8 mouse cellular contexts compared by ENCODE assay signal in genomic region chr14:76532257-76533169, GRCm38 (mm10). TPM values are rescaled to one million over a fixed set of nuclear protein-coding genes. Genes with fewer than 3 reads are reported as not detected.
DNase-seq lines count a peak whose midpoint lies in the region; ATAC-seq and TF ChIP-seq lines count a peak whose summit lies in the region.

No protein-coding gene starts in this region.

- H3K9ac ChIP-seq in lung, embryonic 16.5 days (ENCODE audit: low read length) = peak overlapping the region; percentile 30
- peak overlapping the region; percentile 92 for H3K9ac ChIP-seq in liver, embryonic 14.5 days (replicated peaks)

- peaks cover 22% of the 10 kb centered on the region for H3K4me1 ChIP-seq in lung, embryonic 16.5 days (replicated peaks; ENCODE audit: control insufficient read depth, insufficient read depth, low read length)
- H3K4me1 ChIP-seq in liver, embryonic 14.5 days (replicated peaks; ENCODE audit: control insufficient read depth in 2 of 2, insufficient read depth in 2 of 2, low read length in 1 of 2) = peaks cover 48 to 59% of the 10 kb centered on the region in 2 experiments

- H3K4me2 ChIP-seq in lung, embryonic 16.5 days (ENCODE audit: low read depth, low read length) = peak overlapping the region; percentile 41
- peak overlapping the region; percentile 99 for H3K4me2 ChIP-seq in liver, embryonic 14.5 days (ENCODE audit: low read depth)

- DNase-seq in lung, adult 18-20 months = no peak
- DNase-seq in embryo, embryonic 9.5 days (ENCODE audit: extremely low spot score) = peak; percentile 80
- DNase-seq in induced T-regulatory cell, adult 2 months (ENCODE audit: low read depth) = peak; percentile 10
- DNase-seq in liver, embryonic 14.5 days (ENCODE audit: low read depth in 3 of 3, low spot score in 3 of 3) = peak; percentile 89 to 91 (median 90)
- peak; percentile 71 for DNase-seq in retina, embryonic 14.5 days (ENCODE audit: low spot score)
- DNase-seq in left cerebral cortex, adult 8-10 months (ENCODE audit: low spot score in 2 of 2) = no peak

- TF ChIP-seq EP300 in liver, embryonic 14.5 days (IDR thresholded peaks at IDR 0.05; ENCODE audit: low read depth) = peak; percentile 96

- H3K4me3 ChIP-seq in lung, embryonic 16.5 days (ENCODE audit: low read length) = peak overlapping the region; percentile 20
- H3K4me3 ChIP-seq in liver, embryonic 14.5 days (ENCODE audit: insufficient read depth in 1 of 2, low read depth in 2 of 2, low read length in 2 of 2) = peak overlapping the region; percentile 66 to 84

- H3K36me3 ChIP-seq in lung, embryonic 16.5 days (ENCODE audit: control insufficient read depth, insufficient read depth, low read length) = no peaks in the 10 kb centered on the region
- H3K36me3 ChIP-seq in liver, embryonic 14.5 days (replicated peaks; ENCODE audit: control insufficient read depth, insufficient read depth, low read depth) = no peaks in the 10 kb centered on the region

- H3K9me3 ChIP-seq in lung, embryonic 16.5 days (ENCODE audit: control insufficient read depth, low read length) = no peaks in the 10 kb centered on the region
- no peaks in the 10 kb centered on the region for H3K9me3 ChIP-seq in liver, embryonic 14.5 days (ENCODE audit: control insufficient read depth, low read length)

- H3K27ac ChIP-seq in lung, embryonic 16.5 days (ENCODE audit: low read length) = peak overlapping the region; percentile 12; the same call in 1 of the 2 replicates
- H3K27ac ChIP-seq in liver, embryonic 14.5 days = peak overlapping the region; percentile 99

- no peaks in the 10 kb centered on the region for H3K27me3 ChIP-seq in lung, embryonic 16.5 days (ENCODE audit: control insufficient read depth, insufficient read depth, low read depth, low read length)
- no peaks in the 10 kb centered on the region for H3K27me3 ChIP-seq in liver, embryonic 14.5 days (ENCODE audit: control insufficient read depth, insufficient read depth, low read length)

- no peak for TF ChIP-seq CTCF in liver, embryonic 14.5 days (IDR thresholded peaks at IDR 0.05; ENCODE audit: low read depth)

- ATAC-seq in lung, embryonic 16.5 days (ENCODE audit: low read depth) = peak; percentile 57
- peak; percentile 90 for ATAC-seq in liver, embryonic 14.5 days (ENCODE audit: insufficient read depth)
- ATAC-seq in frontal cortex, adult (ENCODE audit: low TSS enrichment) = no peak

- WGBS in lung, embryonic 16.5 days = 42% methylated on average over 20 of the region's 20 CpGs
- WGBS in liver, embryonic 14.5 days (ENCODE audit: insufficient replicate concordance) = 7% methylated on average over 20 of the region's 20 CpGs

RNA-seq across cellular contexts. Expression of gene Serp2, which starts 24.2 kb away (rescaled TPM):
- polyA plus RNA-seq in lung, embryonic 16.5 days (2015; fragmentation: Nextera tagmentation; extraction: Ambion mirVana) = 6.3 and 7.2 TPM in 2 replicates
- polyA plus RNA-seq in liver, embryonic 14.5 days (2012; rRNA removed) = 0.31 and 0.63 TPM in 2 replicates
- polyA plus RNA-seq in liver, embryonic 14.5 days (2014; fragmentation: Nextera tagmentation; extraction: Ambion mirVana) = 1.3 and 1.7 TPM in 2 replicates
- 100 to 1,000 TPM; 143 to 176 (median 163) TPM for total RNA-seq in left cerebral cortex, adult 8-10 months (2022)

Comparison
In these comparisons a context has a peak if more than half of its experiments do, and no peak if none do; other contexts are left out.
1. DNase-seq: peak in embryo, embryonic 9.5 days (single experiment), induced T-regulatory cell, adult 2 months (single experiment), liver, embryonic 14.5 days (3 of 3) and retina, embryonic 14.5 days (single experiment); none in lung, adult 18-20 months (0 of 2) and left cerebral cortex, adult 8-10 months (0 of 2).